Mouse (Mus musculus): ENCODE measurements around the gene Rnf207. TPM values are rescaled to one million over a fixed set of nuclear protein-coding genes. Genes with fewer than 3 reads are reported as not detected.

The Rnf207 gene
- polyA plus RNA-seq, 1 experiment = 25.0 TPM

DNA sequence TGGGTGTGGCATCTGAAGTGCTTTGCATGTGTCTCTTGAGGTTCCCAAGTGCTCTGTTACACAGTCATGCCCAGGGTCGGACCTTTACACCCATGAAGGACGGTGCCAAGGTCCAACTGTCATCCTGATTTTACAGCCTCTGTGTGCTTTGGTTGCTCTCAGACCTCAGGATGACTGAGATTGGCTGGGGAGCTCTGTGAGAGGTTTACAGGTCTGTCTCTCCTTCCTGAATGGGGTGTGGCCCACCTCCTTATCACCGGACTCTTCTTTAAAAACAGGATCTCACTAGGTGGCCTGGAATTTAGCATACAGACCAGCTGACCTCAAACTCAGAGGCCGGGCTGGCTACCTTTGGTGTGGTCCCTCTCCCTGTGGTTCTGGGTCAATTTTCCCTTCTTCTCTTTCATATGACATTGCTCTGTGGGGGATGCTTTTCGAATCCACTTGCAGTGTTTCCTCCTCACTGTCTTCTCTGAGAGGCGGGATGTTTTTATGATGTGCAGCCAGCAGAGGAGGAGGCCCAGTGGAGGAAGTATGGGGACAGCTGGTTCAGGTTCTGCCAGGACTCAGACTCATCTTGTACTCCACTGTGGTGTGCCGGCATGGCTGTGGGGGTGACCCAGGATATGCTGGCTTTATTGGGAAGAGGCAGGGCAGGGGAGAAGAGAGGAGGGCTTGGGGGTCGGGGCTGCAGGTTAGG, 32.1 kb upstream of the Rnf207 start:
- peaks cover 25% of the 10 kb centered on the region for H3K4me1 ChIP-seq (ENCODE audit: control insufficient read depth, insufficient read depth, low read length)
- H3K27ac ChIP-seq (ENCODE audit: insufficient read depth, low read length) = peak overlapping the region; percentile 77
- TF ChIP-seq CTCF (IDR thresholded peaks at IDR 0.05; ENCODE audit: extremely low read depth, insufficient read depth, low read length) = no peak
- TF ChIP-seq POLR2A (IDR thresholded peaks at IDR 0.05; ENCODE audit: extremely low read depth, insufficient read depth, low read length) = no peak
- H3K4me3 ChIP-seq (ENCODE audit: insufficient read depth, low read length) = no peak overlapping the region

GRCm38 (mm10) chr4:152349837-152350381, 31.1 kb upstream of the Rnf207 start:
- Histone ChIP-seq H3K4me3 (ENCODE audit: insufficient read depth, low read length) (no peak overlapping the region), H3K4me1 (ENCODE audit: control insufficient read depth, insufficient read depth, low read length) (peaks cover 29% of the 10 kb centered on the region), H3K27ac (ENCODE audit: insufficient read depth, low read length) (peak overlapping the region; percentile 88)
- no peak for TF ChIP-seq CTCF (IDR thresholded peaks at IDR 0.05; ENCODE audit: extremely low read depth, insufficient read depth, low read length)
- TF ChIP-seq POLR2A (IDR thresholded peaks at IDR 0.05; ENCODE audit: extremely low read depth, insufficient read depth, low read length) = no peak

DNA sequence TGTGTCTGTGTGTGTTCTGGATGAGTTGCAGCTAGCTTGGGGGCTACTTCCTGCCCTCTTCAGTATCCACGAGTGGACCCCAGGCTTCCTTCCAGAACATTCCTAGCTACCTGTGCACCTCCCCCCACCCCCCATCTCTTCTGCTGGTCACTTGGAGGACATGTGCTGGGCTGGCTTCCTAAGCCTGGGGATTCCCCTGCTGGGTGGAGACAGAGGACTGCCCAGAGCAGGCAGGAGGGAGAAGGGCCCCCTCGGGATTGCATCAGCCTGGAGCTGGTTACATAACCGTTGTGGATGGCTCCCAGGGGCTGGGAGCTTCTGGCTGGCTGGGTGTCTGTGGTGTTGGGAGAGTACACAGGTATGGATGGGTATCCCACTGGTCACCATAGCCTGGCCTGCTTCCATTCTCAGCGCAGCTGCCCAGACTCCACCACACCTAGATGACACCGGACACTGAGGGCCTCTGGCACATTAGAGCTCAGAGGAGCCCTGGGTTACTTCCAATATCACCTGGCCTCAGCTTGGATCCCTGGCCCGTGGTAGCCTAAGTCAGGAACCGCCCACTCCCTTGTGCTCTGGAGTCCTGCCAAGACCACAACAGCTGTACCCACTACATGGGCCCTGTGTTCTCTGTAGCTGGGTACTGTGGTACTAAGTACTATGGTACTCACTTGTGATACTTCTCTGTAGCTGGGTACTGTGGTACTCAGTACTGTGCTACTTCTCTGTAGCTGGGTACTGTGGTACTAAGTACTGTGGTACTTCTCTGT, 26.5 kb upstream of the Rnf207 start:
- peak overlapping the region; percentile 4; the same call in 1 of the 2 replicates for H3K4me3 ChIP-seq (ENCODE audit: insufficient read depth, low read length)
- H3K4me1 ChIP-seq (ENCODE audit: control insufficient read depth, insufficient read depth, low read length) = peaks cover 30% of the 10 kb centered on the region
- TF ChIP-seq CTCF (IDR thresholded peaks at IDR 0.05; ENCODE audit: extremely low read depth, insufficient read depth, low read length) = no peak
- TF ChIP-seq POLR2A (IDR thresholded peaks at IDR 0.05; ENCODE audit: extremely low read depth, insufficient read depth, low read length) = no peak
- H3K27ac ChIP-seq (ENCODE audit: insufficient read depth, low read length) = peak overlapping the region; percentile 45

DNA sequence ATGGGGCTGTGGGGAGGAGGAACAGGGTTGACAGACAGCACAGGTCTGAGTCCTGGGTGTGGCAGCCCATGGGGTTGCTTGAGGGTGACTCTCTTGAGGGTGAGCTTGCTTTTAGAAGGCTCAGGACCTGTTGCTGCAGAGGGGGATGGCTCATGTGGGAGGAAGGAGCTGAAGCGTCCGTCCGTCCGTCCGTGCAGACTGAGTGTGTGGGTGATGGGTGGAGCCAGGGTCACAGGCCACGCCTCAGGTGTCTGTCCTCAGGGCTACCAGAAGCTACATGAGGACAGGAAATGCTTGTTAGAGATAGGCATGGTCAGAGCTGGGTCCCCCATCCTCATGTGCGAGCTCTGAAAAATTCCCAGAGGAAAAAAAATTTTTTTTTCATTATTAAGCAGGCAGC, 25.9 kb upstream of the Rnf207 start:
- peaks cover 32% of the 10 kb centered on the region for H3K4me1 ChIP-seq (ENCODE audit: control insufficient read depth, insufficient read depth, low read length)
- TF ChIP-seq CTCF (IDR thresholded peaks at IDR 0.05; ENCODE audit: extremely low read depth, insufficient read depth, low read length) (no peak), POLR2A (IDR thresholded peaks at IDR 0.05; ENCODE audit: extremely low read depth, insufficient read depth, low read length) (no peak)
- peak overlapping the region; percentile 4; the same call in 1 of the 2 replicates for H3K4me3 ChIP-seq (ENCODE audit: insufficient read depth, low read length)
- H3K27ac ChIP-seq (ENCODE audit: insufficient read depth, low read length) = peak overlapping the region; percentile 45

GRCm38 (mm10) chr4:152343296-152343695, 24.5 kb upstream of the Rnf207 start:
- Histone ChIP-seq H3K27ac (ENCODE audit: insufficient read depth, low read length) (no peak overlapping the region), H3K4me3 (ENCODE audit: insufficient read depth, low read length) (no peak overlapping the region), H3K4me1 (ENCODE audit: control insufficient read depth, insufficient read depth, low read length) (peaks cover 22% of the 10 kb centered on the region)
- TF ChIP-seq POLR2A (IDR thresholded peaks at IDR 0.05; ENCODE audit: extremely low read depth, insufficient read depth, low read length) (no peak), CTCF (IDR thresholded peaks at IDR 0.05; ENCODE audit: extremely low read depth, insufficient read depth, low read length) (peak; percentile 72)

DNA sequence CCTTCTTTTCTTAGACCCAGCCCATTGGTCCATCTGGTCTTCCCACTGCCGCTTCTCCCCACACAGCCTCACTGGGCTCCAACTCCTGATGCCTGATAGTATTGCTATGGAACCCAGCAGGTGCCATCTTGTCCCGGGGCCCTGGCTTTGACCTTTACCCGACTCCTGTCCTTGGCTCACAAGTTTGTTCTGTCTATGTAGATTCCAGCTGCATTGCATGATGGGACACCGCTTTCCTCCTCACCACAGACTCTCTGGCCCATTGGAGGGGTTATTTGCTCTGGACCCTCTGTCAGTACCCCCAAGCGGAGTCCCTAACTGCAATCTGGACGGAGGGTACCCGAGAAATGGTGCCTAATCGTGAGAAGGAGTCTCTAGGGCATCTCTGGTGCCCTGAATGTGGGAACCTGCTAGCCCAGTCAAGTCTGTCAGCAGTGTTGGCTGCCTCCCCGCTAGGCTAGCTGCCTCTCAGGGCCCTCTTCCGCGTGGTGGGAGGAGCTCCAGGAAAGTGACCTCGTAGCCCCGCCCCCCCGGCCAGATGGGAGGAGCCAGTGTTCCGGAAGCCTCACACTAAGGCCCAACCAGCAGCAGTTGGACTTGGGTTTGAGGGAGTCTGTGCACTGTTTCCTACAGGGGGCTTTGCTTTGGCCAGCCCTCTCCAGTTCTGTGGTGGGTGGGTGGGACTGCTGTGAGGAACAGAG, 21.9 kb upstream of the Rnf207 start:
- peak overlapping the region; percentile 84; the same call in 1 of the 2 replicates for H3K4me3 ChIP-seq (ENCODE audit: insufficient read depth, low read length)
- peaks cover 19% of the 10 kb centered on the region for H3K4me1 ChIP-seq (ENCODE audit: control insufficient read depth, insufficient read depth, low read length)
- TF ChIP-seq POLR2A (IDR thresholded peaks at IDR 0.05; ENCODE audit: extremely low read depth, insufficient read depth, low read length) (no peak), CTCF (IDR thresholded peaks at IDR 0.05; ENCODE audit: extremely low read depth, insufficient read depth, low read length) (no peak)
- no peak overlapping the region for H3K27ac ChIP-seq (ENCODE audit: insufficient read depth, low read length)

GRCm38 (mm10) chr4:152339293-152339790, 20.5 kb upstream of the Rnf207 start:
- Histone ChIP-seq H3K27ac (ENCODE audit: insufficient read depth, low read length) (peak overlapping the region; percentile 80), H3K4me3 (ENCODE audit: insufficient read depth, low read length) (peak overlapping the region; percentile 84), H3K4me1 (ENCODE audit: control insufficient read depth, insufficient read depth, low read length) (peaks cover 11% of the 10 kb centered on the region)
- TF ChIP-seq POLR2A (IDR thresholded peaks at IDR 0.05; ENCODE audit: extremely low read depth, insufficient read depth, low read length) (no peak), CTCF (IDR thresholded peaks at IDR 0.05; ENCODE audit: extremely low read depth, insufficient read depth, low read length) (no peak)

GRCm38 (mm10) chr4:152338419-152339292, 19.9 kb upstream of the Rnf207 start, which contains the start of gene Chd5:
Gene Chd5 (plus strand): TSS chr4:152338651.
- peak within 1 kb of the TSS; percentile 80 for H3K27ac ChIP-seq (ENCODE audit: insufficient read depth, low read length)
- peaks cover 10% of the 10 kb centered on the region; the same call in 1 of the 2 replicates for H3K4me1 ChIP-seq (ENCODE audit: control insufficient read depth, insufficient read depth, low read length)
- peak within 1 kb of the TSS; percentile 84 for H3K4me3 ChIP-seq (ENCODE audit: insufficient read depth, low read length)
- TF ChIP-seq CTCF (IDR thresholded peaks at IDR 0.05; ENCODE audit: extremely low read depth, insufficient read depth, low read length) = no peak
- TF ChIP-seq POLR2A (IDR thresholded peaks at IDR 0.05; ENCODE audit: extremely low read depth, insufficient read depth, low read length) = no peak

All from cortical plate, adult 2 months (tissue).